Mouse (Mus musculus) C2C12 (cell line): ENCODE results near the gene Spint5. TPM values are rescaled to one million over a fixed set of nuclear protein-coding genes. Genes with fewer than 3 reads are reported as not detected.

Experiments used
- H3K27me3 ChIP-seq: one replicate; pipeline ENCODE4 v1.6.1; 2011; ENCODE audit not compliant: control insufficient read depth, insufficient read depth, insufficient read length
- H3K36me3 ChIP-seq: one replicate; pipeline ENCODE4 v1.6.1; 2011; ENCODE audit not compliant: control insufficient read depth, insufficient read depth
- H3K4me3 ChIP-seq: one replicate; pipeline ENCODE4 v1.5.1; 2011; ENCODE audit warnings: mild to moderate bottlenecking, control low read depth; ENCODE audit not compliant: poor library complexity, insufficient read depth, severe bottlenecking
- H3K79me2 ChIP-seq: one replicate; pipeline ENCODE4 v1.6.1; 2011; ENCODE audit not compliant: control insufficient read depth, insufficient read depth
- H3K79me3 ChIP-seq: one replicate; pipeline ENCODE4 v1.6.1; 2011; ENCODE audit warnings: low read depth, control low read depth
- H3ac ChIP-seq: one replicate; pipeline ENCODE3; 2011; ENCODE audit warnings: low read depth; ENCODE audit not compliant: control insufficient read depth, insufficient read length
- CEBPB ChIP-seq: IDR thresholded peaks from one replicate; pipeline ENCODE4 v1.6.1; 2011; ENCODE audit warnings: low read depth, mild to moderate bottlenecking, control low read depth, moderate library complexity
- CTCF ChIP-seq: IDR thresholded peaks from one replicate; pipeline ENCODE4 v1.5.1; 2011; ENCODE audit not compliant: control insufficient read depth, insufficient read depth, insufficient read length
- FOSL1 ChIP-seq: IDR thresholded peaks from one replicate; pipeline ENCODE4 v1.8.0; 2011; ENCODE audit warnings: mild to moderate bottlenecking, low read length; ENCODE audit not compliant: poor library complexity, insufficient read depth, severe bottlenecking
- MAX ChIP-seq: IDR thresholded peaks from one replicate; pipeline ENCODE4 v1.6.1; 2011; ENCODE audit warnings: mild to moderate bottlenecking, control low read depth
- MYOD1 ChIP-seq: IDR thresholded peaks from one replicate; pipeline ENCODE4 v1.6.1; 2011; ENCODE audit warnings: low read depth; ENCODE audit not compliant: control insufficient read depth, insufficient read length
- MYOG ChIP-seq: IDR thresholded peaks from one replicate; pipeline ENCODE4 v1.6.1; 2011; ENCODE audit not compliant: control insufficient read depth, insufficient read length; ENCODE audit errors: extremely low read depth
- USF1 ChIP-seq: IDR thresholded peaks from one replicate; pipeline ENCODE4 v1.6.1; 2011; ENCODE audit warnings: low read depth, mild to moderate bottlenecking, control low read depth, moderate library complexity
- polyA plus RNA-seq: library from polyadenylated mRNA; unstranded; fragments of >200 nt; fragmentation: generic; extraction: Trizol; gene quantifications from one replicate; pipeline ENCODE4 v1.2.1, GENCODE M21; 2012; ENCODE audit warnings: missing spikeins

Gene Spint5
- polyA plus RNA-seq, 1 experiment: not detected

GRCm38 (mm10) chr2:164761971-164762370 lies 46.9 kb downstream of the Spint5 start:
- H3K4me3 ChIP-seq: no peak overlapping the region
- peaks cover 85% of the 10 kb centered on the region for H3K36me3 ChIP-seq
- no peak for TF ChIP-seq MAX
- H3ac ChIP-seq: no peak overlapping the region
- H3K27me3 ChIP-seq: no peaks in the 10 kb centered on the region
- no peaks in the 10 kb centered on the region for H3K79me2 ChIP-seq
- H3K79me3 ChIP-seq: no peaks in the 10 kb centered on the region

GRCm38 (mm10) chr2:164762593-164762992 lies 47.5 kb downstream of the Spint5 start:
- TF ChIP-seq MYOD1: no peak
- TF ChIP-seq CEBPB: no peak
- no peak for TF ChIP-seq MAX
- no peak for TF ChIP-seq USF1
- no peak for TF ChIP-seq FOSL1
- no peaks in the 10 kb centered on the region for H3K27me3 ChIP-seq
- no peaks in the 10 kb centered on the region for H3K79me3 ChIP-seq
- H3ac ChIP-seq: no peak overlapping the region
- H3K36me3 ChIP-seq: peaks cover 82% of the 10 kb centered on the region
- no peak overlapping the region for H3K4me3 ChIP-seq
- H3K79me2 ChIP-seq: no peaks in the 10 kb centered on the region

- peaks cover 10% of the 10 kb centered on the region for H3K79me3 ChIP-seq
- H3K27me3 ChIP-seq: no peaks in the 10 kb centered on the region
- peaks cover 12% of the 10 kb centered on the region for H3K79me2 ChIP-seq
- no peak overlapping the region for H3ac ChIP-seq
- TF ChIP-seq CTCF (no peak), USF1 (no peak), CEBPB (no peak), MYOG (no peak), FOSL1 (no peak)
- peaks cover 64% of the 10 kb centered on the region for H3K36me3 ChIP-seq
- H3K4me3 ChIP-seq: no peak overlapping the region
Measured at GRCm38 (mm10) chr2:164765841-164766240, 50.7 kb downstream of the Spint5 start.

Other genes starting within 250 kb of the Spint5 start
- gene Trp53tg5, start 241.6 kb upstream of the Spint5 start, polyA plus RNA-seq: not detected
- gene Dbndd2, start 229.2 kb upstream of the Spint5 start, polyA plus RNA-seq: 21.2 TPM
- gene Pigt, start 217.8 kb upstream of the Spint5 start, polyA plus RNA-seq: 74.3 TPM
- not detected for gene Wfdc2, start 152.9 kb upstream of the Spint5 start, polyA plus RNA-seq
- gene Spint3, start 141.8 kb upstream of the Spint5 start, polyA plus RNA-seq: not detected
- gene Wfdc6a, start 129.9 kb upstream of the Spint5 start, polyA plus RNA-seq: not detected
- not detected for gene Eppin, start 121.7 kb upstream of the Spint5 start, polyA plus RNA-seq
- not detected for gene Wfdc6b, start 101.8 kb upstream of the Spint5 start, polyA plus RNA-seq
- not detected for gene Wfdc8, start 101.7 kb upstream of the Spint5 start, polyA plus RNA-seq
- not detected for gene Wfdc16, start 76.5 kb upstream of the Spint5 start, polyA plus RNA-seq
- not detected for gene Wfdc10, start 59.3 kb upstream of the Spint5 start, polyA plus RNA-seq
- not detected for gene Wfdc9, start 58.7 kb upstream of the Spint5 start, polyA plus RNA-seq
- gene Wfdc11, start 41.2 kb upstream of the Spint5 start, polyA plus RNA-seq: not detected
- gene Wfdc13, start 30.2 kb upstream of the Spint5 start, polyA plus RNA-seq: not detected
- gene Spint4, start 16.8 kb upstream of the Spint5 start, polyA plus RNA-seq: not detected
- gene Wfdc3, start 30.6 kb downstream of the Spint5 start, polyA plus RNA-seq: 0.13 TPM
- 47.3 TPM for gene Dnttip1, start 30.7 kb downstream of the Spint5 start, polyA plus RNA-seq
- 279 TPM for gene Ube2c, start 54.6 kb downstream of the Spint5 start, polyA plus RNA-seq
- 4.7 TPM for gene Tnnc2, start 64.7 kb downstream of the Spint5 start, polyA plus RNA-seq
- 19.5 TPM for gene Snx21, start 70.5 kb downstream of the Spint5 start, polyA plus RNA-seq
- gene Acot8, start 89.6 kb downstream of the Spint5 start, polyA plus RNA-seq: 20.5 TPM
- gene Zswim3, start 89.8 kb downstream of the Spint5 start, polyA plus RNA-seq: 2.9 TPM
- 10.0 TPM for gene Zswim1, start 107.4 kb downstream of the Spint5 start, polyA plus RNA-seq
- gene Spata25, start 113.2 kb downstream of the Spint5 start, polyA plus RNA-seq: not detected
- 160 TPM for gene Ctsa, start 117.6 kb downstream of the Spint5 start, polyA plus RNA-seq
- gene Neurl2, start 118.2 kb downstream of the Spint5 start, polyA plus RNA-seq: 11.3 TPM
- gene Pltp, start 142.4 kb downstream of the Spint5 start, polyA plus RNA-seq: 13.3 TPM
- gene Pcif1, start 164.0 kb downstream of the Spint5 start, polyA plus RNA-seq: 46.5 TPM
- 11.7 TPM for gene Zfp335, start 196.5 kb downstream of the Spint5 start, polyA plus RNA-seq
- gene Mmp9, start 225.5 kb downstream of the Spint5 start, polyA plus RNA-seq: 1.1 TPM
- gene Slc12a5, start 245.5 kb downstream of the Spint5 start, polyA plus RNA-seq: 0.12 TPM